Mouse (Mus musculus): ENCODE results near the gene Plekhj1. TPM values are rescaled to one million over a fixed set of nuclear protein-coding genes. Genes with fewer than 3 reads are reported as not detected.
"Not testable (repeated sequence)": the region's sequence is repeated elsewhere in the genome, so short reads cannot be mapped to it uniquely, and the experiment has no call there.

Gene Plekhj1
- total RNA-seq, 2 experiments from 2014 or later: 57.1 to 57.8 TPM

DNA sequence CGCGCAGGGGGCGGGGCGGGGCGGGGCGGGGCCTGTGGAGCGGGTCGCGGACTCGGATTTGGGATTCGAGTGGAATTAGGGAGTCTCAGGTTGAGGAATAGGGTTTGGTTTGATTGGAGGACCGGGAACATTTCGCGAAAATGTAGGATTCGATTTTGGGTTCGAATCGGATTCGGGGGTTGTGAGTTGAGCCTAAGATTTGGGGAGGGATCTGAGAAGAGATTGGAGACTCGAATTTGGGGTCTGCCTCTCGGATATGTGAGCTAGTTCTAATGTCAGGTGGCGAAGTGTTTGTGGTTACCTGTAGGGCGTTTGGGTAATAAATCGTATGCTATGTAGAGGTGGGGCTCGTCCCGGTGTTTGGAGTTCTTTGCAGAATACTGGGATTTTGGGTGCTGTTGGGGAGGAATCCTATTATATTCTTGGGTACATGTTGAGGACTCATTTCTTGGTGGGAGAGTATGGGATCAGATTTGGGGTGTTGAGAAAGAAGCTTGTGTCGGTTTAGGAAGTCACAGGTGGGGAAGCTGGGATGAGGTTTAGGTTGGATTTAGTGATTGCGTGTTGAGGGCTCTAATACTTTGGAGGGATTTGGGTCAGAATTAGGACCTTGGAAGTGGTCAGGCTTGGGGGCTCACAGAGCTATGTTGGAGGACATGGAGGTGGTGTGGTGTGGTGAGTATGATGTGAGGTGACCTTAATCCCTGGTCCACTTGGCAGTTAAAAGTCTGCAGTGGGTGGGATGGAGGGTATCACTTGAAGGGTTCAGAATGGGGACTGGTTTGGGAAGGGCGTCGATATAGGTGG is 28.8 kb upstream of the Plekhj1 start:
- DNase-seq (ENCODE audit: low spot score in 2 of 2): no peak

DNA sequence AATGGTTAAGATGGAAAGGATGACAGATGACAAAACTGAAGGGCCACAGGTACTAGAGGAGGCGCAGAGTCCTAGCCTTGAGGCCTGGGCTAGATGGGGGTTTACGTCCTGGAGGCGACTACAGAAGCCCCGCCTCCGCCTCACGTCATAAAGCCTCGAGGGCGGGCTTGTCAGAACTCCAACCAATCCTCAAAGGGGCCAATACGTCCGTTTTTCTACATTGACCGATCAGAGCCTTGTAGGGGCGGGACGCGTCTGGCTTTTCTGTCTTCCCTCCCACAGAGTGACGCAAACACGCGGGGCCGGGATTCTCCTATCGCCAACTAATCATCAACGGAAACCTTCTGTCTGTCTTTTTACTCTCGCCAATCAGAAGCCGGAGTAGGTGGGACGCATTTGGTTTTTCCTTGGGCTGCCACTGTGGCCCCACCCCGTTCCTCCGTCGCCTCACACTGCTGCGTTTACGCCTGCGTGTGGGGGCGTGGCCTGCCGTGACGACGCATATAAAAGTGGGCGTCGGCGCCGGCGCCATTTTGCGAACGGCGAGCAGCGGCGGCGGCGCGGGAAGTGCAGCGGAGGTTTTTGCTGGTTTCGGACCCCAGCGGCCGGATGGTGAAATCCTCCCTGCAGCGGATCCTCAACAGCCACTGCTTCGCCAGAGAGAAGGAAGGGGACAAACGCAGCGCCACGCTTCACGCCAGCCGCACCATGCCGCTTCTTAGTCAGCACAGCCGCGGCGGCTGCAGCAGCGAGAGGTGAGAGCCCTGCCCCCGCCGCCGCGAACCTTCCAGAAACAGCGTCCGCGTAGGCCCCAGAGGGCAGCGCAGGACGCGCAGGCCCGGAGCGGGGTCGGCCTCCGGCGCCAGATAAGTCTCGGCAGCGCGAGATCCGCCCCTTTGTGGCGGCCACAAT is 28.0 kb upstream of the Plekhj1 start, which contains the start of gene Oaz1:
Gene Oaz1, plus strand, starts transcription at position 506 of the 912 bp plus-strand sequence.
- DNase-seq (ENCODE audit: low spot score in 2 of 2): peak; percentile 99 to 100

DNA sequence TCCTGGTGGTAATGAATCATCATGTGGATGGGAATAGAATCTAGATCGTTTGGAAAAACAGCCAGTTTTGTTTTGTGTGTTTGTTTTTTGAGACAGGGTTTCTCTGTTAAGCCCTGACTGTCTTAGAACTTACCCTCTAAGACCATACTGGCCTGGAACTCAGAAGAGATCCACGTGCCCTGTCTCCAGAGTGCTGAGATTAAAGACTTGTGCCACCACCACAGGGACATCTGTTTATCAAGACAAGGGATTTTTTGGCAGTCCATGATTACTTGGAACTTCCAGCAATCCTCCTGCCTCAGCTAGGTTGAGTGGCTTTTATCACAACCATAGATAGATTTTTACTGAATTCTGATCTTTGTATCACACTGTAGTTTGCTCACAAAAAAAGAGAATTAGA is 26.4 kb upstream of the Plekhj1 start:
- no peak for DNase-seq (ENCODE audit: low spot score in 2 of 2)

DNA sequence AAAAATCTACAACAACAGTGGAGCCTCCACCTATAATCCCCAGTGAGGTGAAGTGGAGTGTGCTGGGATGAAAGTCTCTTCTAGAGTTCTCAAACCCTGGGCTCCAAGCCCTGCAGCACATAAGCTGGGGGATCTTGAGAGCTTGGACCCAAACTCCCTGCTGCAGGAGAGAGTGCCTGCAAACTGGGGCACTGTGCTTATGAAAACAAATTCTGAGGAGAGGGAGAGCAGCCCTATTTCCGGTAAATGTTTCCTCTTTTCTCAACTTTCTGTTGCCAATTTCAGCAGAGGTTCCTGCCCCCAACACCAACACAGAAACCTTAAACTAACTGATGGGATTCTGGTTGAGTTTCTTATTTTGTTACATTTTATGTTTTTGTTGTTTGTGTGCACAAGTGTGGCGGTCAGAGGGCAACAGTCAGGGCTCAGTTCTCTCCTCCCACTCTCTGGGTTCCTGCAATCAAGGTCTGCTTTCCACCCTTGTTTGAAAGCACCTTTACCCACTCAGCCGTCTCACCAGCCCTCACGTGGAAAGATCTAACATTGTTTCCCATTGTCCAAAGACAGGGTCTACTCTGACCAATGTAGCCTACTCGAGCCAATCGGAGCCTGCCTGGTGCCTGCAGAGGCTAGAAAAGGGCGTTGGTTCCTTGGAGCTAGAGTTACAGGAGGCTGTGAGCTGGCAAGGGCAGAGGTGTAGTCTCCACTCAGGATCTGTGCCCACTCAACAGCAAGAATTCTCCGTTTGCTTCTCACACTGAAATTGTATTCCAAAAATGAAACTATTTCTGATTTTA is 25.6 kb upstream of the Plekhj1 start:
- DNase-seq (ENCODE audit: low spot score in 2 of 2): no peak

DNA sequence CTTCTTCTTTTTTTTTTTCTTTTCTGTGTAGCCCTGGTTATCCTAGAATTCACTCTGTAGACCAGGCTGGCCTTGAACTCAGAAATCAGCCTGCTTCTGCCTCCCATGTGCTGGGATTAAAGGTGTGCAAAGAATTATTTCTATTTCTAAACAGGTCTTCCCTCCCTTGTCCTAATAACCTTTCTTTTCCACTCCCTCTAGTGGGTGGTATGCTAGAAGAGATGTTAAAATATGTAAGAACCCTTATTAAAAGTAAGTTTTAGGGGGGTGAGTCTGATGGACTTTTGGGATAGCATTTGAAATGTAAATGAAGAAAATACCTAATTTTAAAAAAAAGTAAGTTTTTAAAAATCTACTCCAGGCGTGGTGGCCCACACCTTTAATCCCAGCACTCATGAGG is 24.9 kb upstream of the Plekhj1 start:
- DNase-seq (ENCODE audit: low spot score in 2 of 2): no peak

DNA sequence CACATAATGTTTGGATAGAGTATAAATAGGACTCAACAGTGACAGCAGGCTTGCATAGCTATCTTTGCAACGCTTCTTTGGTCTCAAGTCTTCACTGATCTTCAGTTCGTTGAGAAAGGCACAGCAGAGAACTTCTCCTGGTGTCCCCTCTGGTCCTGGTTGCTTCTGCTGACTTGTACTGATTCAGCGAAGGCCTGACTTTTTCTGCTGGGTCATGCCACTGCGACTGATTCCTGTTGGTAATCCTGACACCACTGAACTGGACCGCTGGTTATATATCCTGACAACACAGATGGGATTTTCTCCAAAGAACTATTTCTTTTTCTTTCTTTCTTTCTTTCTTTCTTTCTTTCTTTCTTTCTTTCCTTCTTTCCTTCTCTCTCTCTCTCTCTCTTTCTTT is 24.1 kb upstream of the Plekhj1 start:
- no peak for DNase-seq (ENCODE audit: low spot score in 2 of 2)

DNA sequence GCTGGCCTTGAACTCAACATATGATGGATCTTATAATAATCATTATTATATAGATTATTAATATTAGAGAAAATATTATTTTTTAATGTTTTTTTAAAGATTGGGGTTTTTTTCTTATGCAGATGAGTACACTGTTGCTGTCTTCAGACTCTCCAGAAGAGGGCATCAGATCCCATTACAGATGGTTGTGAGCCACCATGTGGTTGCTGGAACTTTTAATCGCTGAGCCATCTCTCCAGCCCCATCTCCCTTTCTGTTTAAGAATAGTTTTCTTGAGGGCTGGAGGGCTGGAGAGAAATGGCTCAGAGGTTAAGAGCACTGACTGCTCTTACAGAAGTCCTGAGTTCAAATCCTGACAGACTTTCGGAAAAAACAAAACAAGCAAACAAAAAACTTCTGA is 23.6 kb upstream of the Plekhj1 start:
- no peak for DNase-seq (ENCODE audit: low spot score in 2 of 2)

DNA sequence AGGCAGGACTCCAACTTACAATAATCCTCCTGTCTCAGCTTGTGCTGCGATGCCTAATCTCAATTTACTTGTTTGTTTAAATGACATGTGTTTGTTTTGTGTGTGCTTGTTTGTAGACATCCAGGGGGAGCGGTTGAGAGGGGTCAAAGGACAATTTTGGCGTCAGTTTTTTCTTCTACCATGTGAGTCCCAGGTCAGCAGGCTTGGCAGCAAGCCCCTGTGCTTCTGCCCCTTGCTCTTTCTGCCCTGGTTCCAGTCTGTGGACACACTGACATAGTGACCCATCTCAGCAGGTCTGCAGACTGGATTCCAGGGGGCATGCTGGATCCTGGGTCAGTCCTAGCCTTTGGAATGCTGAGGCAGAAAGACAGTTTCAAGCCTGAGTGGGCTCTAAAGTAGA is 21.0 kb upstream of the Plekhj1 start:
- no peak for DNase-seq (ENCODE audit: low spot score in 2 of 2)

DNA sequence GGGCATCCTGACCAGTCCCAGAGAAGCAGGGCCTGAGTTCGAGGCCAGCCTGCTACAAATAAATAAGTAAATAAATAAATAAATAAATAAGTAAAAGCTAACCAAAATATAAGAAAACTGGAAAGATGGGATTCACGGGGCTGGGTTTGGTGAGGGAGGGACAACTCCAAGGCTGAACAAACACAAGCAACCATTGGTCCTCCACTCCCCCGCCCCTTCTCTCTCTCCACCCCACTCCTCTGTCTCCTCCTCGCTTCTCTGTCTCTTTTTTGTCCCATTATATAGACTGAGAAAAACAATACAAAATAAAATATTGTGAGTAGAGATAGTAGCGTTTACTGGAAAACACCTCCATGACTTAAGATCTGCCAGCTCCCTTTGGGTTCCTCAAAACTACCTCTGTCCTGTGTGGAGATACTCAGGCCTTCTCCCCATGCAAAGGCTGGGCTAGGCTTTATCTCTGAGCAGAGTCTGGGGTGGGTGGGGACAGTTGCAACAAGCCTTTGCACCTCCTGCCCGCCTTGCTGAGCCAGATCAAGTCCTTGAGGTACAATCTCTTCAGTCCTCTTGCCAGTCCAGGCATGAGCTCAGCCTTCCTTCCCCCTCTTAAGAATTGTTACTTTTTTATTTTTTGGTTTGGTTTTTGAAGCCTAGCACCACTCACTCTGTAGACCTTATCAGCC is 20.3 kb upstream of the Plekhj1 start:
- no peak for DNase-seq (ENCODE audit: low spot score in 2 of 2)

DNA sequence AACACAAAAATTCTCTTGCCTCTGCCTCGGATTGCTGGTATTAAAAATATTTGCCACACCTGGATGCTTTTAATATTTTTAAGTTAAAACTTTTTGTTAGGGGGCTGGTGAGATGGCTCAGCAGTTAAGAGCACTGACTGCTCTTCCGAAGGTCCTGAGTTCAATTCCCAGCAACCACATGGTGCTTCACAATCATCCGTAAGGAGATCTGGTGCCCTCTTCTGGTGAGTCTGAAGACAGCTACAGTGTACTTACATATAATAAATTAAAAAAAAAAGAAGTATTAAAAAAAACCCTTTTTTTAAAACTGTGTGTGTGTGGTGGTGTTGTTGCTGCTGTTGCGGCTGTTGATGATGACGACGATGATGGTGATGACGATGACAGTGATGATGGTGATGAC is 19.5 kb upstream of the Plekhj1 start:
- not testable (repeated sequence) for DNase-seq (ENCODE audit: low spot score in 2 of 2)

DNA sequence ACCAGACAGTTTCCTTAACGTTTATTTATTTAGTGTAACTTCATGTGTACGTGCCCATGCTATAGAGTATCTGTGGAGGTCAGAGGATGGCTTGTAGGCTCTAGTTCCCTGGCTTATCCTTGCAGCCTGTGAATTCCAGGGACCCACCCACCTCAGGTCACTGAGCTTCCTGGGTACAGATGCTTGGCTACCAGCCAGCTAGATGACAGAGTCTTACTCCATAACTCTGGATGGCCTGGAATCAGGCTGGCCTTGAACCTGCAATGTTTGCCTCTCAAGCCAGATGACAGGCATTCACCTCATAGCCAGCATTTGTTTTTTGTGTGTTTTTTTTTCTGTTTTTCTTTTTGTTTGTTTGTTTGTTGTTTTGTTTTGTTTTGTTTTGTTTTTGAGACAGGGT is 18.7 kb upstream of the Plekhj1 start:
- DNase-seq (ENCODE audit: low spot score in 2 of 2): no peak

DNA sequence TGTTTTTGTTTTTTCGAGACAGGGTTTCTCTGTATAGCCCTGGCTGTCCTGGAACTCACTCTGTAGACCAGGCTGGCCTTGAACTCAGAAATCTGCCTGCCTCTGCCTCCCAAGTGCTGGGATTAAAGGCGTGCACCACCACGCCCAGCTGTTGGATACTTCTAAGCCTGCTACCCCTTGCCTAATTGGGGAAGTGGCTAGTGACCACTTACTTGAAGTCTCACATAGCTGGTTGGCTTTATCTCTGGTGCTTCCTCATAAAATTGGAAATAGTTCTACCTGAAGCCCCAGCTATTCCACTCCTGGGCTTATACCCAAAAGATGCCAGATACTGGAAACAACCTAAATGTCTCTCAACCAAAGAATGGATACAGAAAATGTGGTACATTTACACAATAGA is 17.9 kb upstream of the Plekhj1 start:
- not testable (repeated sequence) for DNase-seq (ENCODE audit: low spot score in 2 of 2)

DNA sequence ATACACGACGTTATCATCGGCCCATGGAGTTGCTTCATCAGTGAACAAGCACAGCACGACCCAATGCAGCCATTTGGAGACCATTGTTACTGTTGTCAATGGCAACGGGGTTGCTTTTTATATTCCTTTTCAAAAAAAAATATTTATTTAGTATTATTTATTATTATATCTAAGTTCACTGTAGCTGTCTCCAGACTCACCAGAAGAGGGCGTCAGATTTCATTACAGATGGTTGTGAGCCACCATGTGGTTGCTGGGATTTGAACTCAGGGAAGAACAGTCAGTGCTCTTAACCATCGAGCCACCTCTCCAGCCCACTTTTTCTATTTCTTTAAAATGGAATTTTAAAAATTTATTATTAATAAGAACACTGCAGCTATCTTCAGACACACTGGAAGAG is 16.4 kb upstream of the Plekhj1 start:
- DNase-seq (ENCODE audit: low spot score in 2 of 2): no peak

DNA sequence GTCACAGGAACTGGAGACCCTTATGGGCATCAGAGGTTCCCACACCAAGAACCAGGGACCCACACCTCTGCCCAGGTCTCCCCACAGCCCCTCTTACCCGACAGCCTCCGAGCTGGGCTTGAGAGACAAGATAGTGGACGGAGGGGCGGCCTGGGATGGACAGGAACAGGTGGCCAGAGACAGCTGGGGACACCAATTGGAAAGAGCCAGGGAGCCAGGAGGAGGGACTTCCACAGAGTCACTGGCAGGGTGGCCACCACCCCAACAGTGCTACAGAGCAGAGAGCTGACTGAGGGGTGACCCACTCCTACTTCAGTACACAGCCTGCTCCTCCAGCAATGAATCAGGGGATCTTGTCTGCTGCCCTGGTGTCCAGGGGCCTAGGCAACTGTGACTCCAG is 14.9 kb upstream of the Plekhj1 start, which contains the start of gene Jsrp1:
Gene Jsrp1, minus strand, starts transcription at position 133 of the 400 bp plus-strand sequence.
- no peak for DNase-seq (ENCODE audit: low spot score in 2 of 2)

DNA sequence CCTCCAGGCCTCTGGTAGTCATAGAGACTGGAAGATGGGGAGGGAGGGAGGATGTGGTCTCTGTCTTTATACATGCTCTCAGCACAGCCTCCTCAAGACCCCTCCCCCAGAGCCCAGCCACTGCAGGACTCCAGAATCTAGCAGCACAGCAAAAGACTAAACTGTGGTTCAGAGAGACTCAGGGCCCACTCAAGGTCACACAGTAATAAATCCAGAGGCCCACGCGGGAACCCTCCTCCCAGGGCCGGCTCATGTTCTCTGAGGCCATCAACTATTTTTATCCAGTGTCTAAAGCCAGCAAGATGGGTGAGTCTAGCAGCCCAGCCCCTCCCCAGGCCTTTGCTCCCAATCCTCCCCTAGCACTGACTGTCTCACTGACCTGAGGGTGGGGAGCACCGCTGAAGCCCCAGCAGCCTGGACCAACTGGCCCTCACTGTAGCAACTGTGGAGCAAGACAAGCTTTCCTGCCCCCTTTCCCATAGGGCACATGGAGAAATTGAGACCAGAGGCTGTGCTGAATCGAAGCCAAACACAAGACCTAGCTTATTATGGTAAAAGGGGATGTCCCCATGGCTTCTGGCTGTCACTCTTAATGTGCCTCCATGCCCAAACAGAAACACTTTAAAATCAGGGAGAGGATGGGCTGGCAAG is 14.1 kb upstream of the Plekhj1 start:
- no peak for DNase-seq (ENCODE audit: low spot score in 2 of 2)

DNA sequence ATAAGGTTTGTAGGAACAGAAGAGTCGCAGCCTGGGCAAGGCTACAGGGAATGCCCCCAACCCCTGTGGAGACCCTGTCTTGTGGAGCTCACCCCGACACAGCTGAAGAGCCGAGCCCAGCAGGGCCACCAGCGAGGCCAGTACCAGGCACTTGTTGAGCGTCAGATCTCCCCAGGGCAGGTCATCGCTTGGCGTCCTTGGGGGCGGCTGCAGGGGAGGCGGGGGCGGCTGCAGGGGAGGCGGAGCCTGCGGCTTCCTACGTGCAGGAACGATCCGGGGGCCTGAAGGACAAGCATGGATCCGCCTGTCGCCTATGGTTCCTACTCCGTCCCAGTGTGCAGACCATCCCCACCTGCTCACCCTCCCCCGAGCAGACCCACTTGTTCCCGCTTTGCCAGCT is 11.7 kb upstream of the Plekhj1 start:
- no peak for DNase-seq (ENCODE audit: low spot score in 2 of 2)

DNA sequence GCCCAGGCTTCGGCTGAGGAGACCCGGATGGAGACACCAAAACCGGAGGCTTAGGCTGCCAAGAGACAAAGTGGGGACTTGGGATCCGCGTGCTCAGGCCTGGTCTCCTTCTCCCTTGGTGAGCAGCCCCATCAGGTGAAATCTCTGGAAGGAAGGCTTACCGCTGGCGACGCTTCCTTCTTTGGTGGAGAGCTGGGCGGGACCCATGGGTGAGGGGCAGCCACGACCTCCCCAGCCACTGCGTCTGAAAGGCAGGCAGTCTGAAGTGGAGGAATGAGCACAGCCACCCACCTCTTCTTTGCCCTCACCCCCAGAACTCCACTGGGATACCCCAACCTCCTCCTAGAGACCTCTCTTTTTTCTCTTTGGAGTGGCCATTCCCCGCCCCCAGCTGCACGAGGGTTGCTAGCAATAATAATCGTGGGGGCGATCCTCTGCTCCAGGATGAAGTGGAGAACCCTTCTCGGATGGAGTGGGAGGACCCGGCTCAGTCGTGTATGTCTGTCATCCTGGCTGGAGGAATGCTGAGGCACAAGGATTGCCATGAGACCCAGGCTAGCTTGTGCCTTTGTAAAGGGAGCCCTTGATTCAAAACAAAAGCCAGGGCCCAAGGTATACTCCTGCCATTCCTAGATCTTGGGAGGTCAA is 10.7 kb upstream of the Plekhj1 start:
- no peak for DNase-seq (ENCODE audit: low spot score in 2 of 2)

DNA sequence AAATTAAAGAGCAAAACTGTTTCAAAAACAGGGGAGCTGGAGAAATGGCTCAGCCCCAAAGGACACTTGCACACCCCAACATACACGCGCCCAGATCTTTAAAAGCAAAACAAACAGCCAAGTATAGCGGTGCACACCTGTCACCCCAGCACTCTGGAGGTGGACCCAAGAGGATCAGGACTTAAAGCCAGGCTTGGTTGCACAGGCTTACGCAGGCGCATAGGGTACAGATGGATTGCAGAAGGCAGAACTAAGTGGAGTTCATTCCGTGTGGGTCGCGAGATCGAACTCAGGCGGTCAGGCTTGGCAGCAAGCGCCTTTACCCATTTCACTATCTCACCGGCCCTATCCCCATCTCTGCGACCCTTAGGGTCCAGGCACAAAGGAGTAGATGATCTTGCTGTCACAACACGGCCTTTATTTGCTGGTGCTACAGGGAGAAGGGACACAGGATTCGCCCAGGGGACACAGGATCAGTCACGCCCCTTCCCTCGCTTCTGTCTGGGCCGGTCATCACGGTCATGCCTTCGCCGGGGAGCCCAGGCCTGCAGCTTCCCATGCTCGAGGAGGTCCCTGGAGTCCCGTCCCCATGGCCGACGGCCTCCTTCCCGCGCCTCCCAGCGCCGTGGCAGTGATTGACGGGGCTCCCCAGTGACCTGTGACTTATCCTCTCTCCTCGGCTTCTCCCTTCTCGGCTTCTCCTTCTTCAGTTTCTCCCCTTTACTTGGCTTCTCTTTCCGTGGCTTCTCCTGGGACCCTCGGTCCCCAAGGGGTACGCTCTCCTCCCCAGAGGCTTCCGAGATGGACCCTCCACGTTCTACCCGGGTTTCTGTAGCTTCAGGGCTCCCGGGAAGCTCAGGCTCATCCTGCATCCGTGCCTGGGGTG is 9.9 kb upstream of the Plekhj1 start:
- no peak for DNase-seq (ENCODE audit: low spot score in 2 of 2)
